Mouse (Mus musculus): ENCODE data around the gene Casc3. TPM values are rescaled to one million over a fixed set of nuclear protein-coding genes. Genes with fewer than 3 reads are reported as not detected.
"Not testable (repeated sequence)": the region's sequence is repeated elsewhere in the genome, so short reads cannot be mapped to it uniquely, and the experiment has no call there.

Gene Casc3
- polyA plus RNA-seq, 1 experiment from 2014 or later = 21.3 TPM

DNA sequence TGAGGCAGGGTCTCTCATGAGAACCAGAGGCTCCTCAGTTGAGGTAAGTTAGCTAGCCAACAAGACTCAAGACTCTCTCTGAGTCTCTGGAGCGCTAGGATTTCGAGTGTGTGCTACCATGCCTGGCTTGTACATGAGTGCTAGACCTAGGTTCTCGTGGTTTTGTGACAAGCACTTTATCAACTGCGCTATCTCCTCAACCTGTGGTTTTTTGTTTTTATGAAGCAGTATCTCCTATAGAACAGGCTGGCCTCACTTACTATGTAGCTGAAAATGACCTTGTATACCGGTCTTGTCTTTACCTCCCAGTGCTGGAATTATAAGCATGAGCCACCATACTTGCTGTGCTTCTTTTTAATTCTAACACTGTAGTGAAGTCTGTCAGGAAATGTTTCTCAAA, 16.3 kb downstream of the Casc3 start:
- no peak overlapping the region for H3K27ac ChIP-seq
- no peaks in the 10 kb centered on the region for H3K9me3 ChIP-seq (replicated peaks)
- no peaks in the 10 kb centered on the region for H3K4me1 ChIP-seq (replicated peaks)
- no peak overlapping the region for H3K4me3 ChIP-seq
- no peak for ATAC-seq (replicated peaks; ENCODE audit: insufficient number of reproducible peaks, insufficient read depth, low FRiP score, low read depth)
- 88% methylated on average over 5 of the region's 5 CpGs for WGBS
- H3K27me3 ChIP-seq = no peaks in the 10 kb centered on the region
- no peak overlapping the region for H3K9ac ChIP-seq
- no peak overlapping the region for H3K4me2 ChIP-seq
- H3K36me3 ChIP-seq = peaks cover 73% of the 10 kb centered on the region

DNA sequence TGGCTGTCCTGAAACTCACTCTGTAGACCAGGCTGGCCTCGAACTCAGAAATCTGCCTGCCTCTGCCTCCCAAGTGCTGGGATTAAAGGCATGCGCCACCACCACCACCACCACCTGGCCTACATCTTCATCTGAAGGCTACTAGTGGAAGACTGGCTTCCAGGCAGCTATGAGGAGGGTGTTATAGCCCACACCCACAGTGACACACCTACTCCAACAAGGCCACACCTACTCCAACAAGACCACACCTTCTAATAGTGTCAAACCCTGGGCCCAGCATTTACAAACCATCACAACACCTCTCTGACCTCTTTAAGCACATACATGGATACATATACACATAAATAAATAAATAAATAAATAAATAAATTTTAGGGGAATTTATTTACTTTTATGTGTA, 21.4 kb downstream of the Casc3 start:
- H3K27ac ChIP-seq; H3K9ac ChIP-seq; H3K4me2 ChIP-seq; H3K4me3 ChIP-seq; H3K27me3 ChIP-seq; ATAC-seq (replicated peaks; ENCODE audit: insufficient number of reproducible peaks, insufficient read depth, low FRiP score, low read depth); H3K9me3 ChIP-seq (replicated peaks); H3K4me1 ChIP-seq (replicated peaks): not testable (repeated sequence)
- WGBS = 100% methylated on average over 2 of the region's 2 CpGs
- H3K36me3 ChIP-seq = peaks cover 81% of the 10 kb centered on the region

DNA sequence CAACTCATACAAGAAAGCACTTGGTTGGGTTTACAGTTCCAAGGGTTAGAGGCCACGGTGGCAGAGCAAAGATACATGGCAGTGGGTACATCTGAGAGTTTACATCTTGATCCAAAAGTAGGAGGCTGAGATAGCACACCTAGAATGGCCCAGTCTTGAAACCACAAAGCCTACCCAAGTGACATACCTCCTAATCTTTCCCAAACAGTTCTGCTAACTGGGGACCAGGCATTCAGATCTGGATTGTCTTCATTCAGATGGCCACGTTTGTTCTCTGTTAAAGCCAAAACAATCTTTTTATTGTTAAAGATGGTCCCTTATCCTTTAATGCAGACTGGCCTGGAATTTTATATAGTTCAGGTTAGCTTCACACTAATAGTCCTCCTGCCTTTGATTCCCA, 23.2 kb downstream of the Casc3 start:
- H3K27me3 ChIP-seq = no peaks in the 10 kb centered on the region
- no peak overlapping the region for H3K27ac ChIP-seq
- no peak overlapping the region for H3K4me3 ChIP-seq
- H3K4me2 ChIP-seq = no peak overlapping the region
- peaks cover 86% of the 10 kb centered on the region for H3K36me3 ChIP-seq
- 84% methylated on average over 2 of the region's 2 CpGs for WGBS
- H3K9me3 ChIP-seq (replicated peaks) = no peaks in the 10 kb centered on the region
- ATAC-seq (replicated peaks; ENCODE audit: insufficient number of reproducible peaks, insufficient read depth, low FRiP score, low read depth) = no peak
- H3K9ac ChIP-seq = no peak overlapping the region
- H3K4me1 ChIP-seq (replicated peaks) = no peaks in the 10 kb centered on the region

DNA sequence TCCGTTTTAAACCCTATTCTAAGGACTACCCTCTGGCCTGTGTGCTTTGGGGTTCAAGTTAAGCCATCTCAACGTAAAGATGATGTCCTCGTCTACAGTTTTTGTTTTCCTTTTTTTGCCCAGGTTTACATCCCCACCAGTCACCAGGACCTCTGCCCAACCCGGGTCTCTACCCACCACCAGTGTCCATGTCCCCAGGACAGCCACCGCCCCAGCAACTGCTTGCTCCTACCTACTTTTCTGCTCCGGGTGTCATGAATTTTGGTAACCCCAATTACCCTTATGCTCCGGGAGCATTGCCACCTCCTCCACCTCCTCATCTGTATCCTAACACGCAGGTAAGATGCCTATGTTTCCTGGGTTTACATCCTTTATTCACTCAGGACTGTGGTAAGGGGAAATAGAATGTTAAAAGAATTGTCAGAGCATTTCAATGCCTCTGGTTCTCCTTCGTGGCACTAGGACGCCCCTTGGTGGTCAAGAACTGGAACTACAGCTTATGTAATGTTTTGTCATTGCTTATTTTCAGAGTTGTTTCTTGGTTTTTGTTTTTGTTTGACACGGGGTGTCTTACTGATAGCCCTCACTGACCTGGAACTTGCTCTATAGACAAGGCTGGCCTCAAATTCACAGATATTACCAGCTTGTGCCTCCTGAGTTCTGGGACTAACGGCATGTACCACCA, 24.5 kb downstream of the Casc3 start:
- Histone ChIP-seq H3K9me3 (replicated peaks) (no peaks in the 10 kb centered on the region), H3K4me3 (no peak overlapping the region), H3K9ac (no peak overlapping the region), H3K4me1 (replicated peaks) (no peaks in the 10 kb centered on the region), H3K4me2 (no peak overlapping the region), H3K27ac (no peak overlapping the region), H3K27me3 (no peaks in the 10 kb centered on the region), H3K36me3 (peaks cover 87% of the 10 kb centered on the region)
- 70% methylated on average over 12 of the region's 12 CpGs for WGBS
- ATAC-seq (replicated peaks; ENCODE audit: insufficient number of reproducible peaks, insufficient read depth, low FRiP score, low read depth) = no peak

DNA sequence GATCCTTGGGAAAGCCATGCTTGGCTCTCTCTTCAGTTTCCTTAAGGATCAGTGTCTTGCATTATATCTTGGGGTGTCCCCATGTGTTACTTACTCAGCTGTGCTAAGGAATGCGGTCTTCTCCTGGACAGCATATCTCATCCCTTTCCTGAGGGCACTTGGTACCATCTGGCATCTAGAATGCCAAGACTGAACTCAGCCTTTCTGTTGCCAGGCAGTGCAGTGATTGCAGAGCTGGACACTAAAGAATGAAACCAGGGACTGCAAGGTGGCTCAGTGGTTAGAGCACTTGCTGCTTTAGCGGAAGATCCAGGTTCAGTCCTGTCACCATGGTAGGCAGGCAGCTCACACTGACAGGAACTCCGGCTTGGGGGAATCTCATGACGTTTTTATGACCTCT, 25.2 kb downstream of the Casc3 start:
- 70% methylated on average over 4 of the region's 4 CpGs for WGBS
- no peaks in the 10 kb centered on the region for H3K9me3 ChIP-seq (replicated peaks)
- H3K4me1 ChIP-seq (replicated peaks) = no peaks in the 10 kb centered on the region
- peaks cover 89% of the 10 kb centered on the region for H3K36me3 ChIP-seq
- H3K9ac ChIP-seq = no peak overlapping the region
- H3K27me3 ChIP-seq = no peaks in the 10 kb centered on the region
- H3K27ac ChIP-seq = no peak overlapping the region
- H3K4me3 ChIP-seq = no peak overlapping the region
- no peak overlapping the region for H3K4me2 ChIP-seq
- ATAC-seq (replicated peaks; ENCODE audit: insufficient number of reproducible peaks, insufficient read depth, low FRiP score, low read depth) = no peak

DNA sequence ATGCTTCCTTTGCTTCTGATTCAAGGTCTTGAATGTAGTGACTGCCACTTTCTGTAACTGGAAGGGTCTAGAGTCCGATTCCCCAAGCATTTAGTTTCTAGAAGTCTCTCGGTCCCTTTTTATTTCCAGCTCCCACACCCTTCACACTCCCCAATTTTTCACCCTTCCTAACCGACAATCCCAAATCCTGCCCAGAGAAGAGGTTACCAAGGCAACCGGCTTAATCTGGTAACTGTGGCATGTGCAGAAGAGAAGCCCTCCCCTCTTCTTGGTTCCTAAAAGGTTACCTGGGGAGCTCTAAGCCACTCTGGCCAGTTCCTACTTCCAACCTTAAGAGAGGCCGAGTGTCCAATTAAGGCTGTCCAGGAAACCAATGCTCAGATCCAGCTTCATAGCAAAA, 30.6 kb downstream of the Casc3 start:
- ATAC-seq (replicated peaks; ENCODE audit: insufficient number of reproducible peaks, insufficient read depth, low FRiP score, low read depth) = no peak
- no peak overlapping the region for H3K4me2 ChIP-seq
- peaks cover 25% of the 10 kb centered on the region for H3K27me3 ChIP-seq
- 54% methylated on average over 5 of the region's 5 CpGs for WGBS
- H3K4me1 ChIP-seq (replicated peaks) = peaks cover 31% of the 10 kb centered on the region
- no peak overlapping the region for H3K9ac ChIP-seq
- no peaks in the 10 kb centered on the region for H3K9me3 ChIP-seq (replicated peaks)
- H3K4me3 ChIP-seq = no peak overlapping the region
- H3K27ac ChIP-seq = no peak overlapping the region
- peaks cover 44% of the 10 kb centered on the region for H3K36me3 ChIP-seq

DNA sequence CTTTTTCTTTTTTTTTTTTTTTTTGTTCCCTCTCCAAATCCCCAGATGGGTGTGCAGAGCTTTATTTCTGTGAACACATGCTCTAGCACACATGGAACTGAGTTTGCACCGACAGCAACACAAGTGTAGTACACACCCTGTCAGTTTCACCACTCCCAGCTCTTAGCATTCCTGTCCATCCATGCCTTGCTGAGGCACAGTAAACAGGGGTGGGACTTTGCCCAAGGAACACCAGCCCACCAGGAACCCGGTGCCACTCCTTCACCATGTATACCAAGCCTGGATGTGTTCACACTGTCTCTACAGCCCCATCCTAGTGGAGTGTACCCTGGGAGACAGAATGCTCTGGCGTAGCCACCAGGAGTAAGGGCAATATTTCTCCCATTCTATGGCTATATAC, 31.0 kb downstream of the Casc3 start:
- Histone ChIP-seq H3K27me3 (peaks cover 25% of the 10 kb centered on the region), H3K4me3 (no peak overlapping the region), H3K4me2 (no peak overlapping the region), H3K9me3 (replicated peaks) (no peaks in the 10 kb centered on the region), H3K27ac (no peak overlapping the region), H3K9ac (no peak overlapping the region), H3K36me3 (peaks cover 40% of the 10 kb centered on the region), H3K4me1 (replicated peaks) (peaks cover 31% of the 10 kb centered on the region)
- 55% methylated on average over 3 of the region's 3 CpGs for WGBS
- ATAC-seq (replicated peaks; ENCODE audit: insufficient number of reproducible peaks, insufficient read depth, low FRiP score, low read depth) = no peak

DNA sequence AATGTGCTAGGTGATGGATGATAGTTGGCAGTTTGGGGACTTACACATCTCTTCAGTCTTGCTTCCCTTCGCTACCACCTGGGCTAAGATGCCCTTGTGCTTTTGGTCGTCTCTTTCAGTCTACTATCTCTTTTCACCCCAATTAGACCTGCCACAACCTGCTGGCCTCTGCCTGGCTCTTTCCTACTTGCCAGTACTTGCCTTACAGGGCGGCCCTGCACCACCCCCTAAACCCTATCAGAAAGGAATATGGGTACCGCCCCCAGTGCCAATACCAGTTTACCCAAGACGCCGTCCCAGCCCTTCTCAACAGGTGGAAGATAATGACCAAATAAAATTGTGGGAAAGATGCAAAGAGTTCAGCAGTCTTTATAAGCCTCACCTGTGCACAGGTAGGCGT, 31.4 kb downstream of the Casc3 start:
- 0 out of 2 replicates have a peak overlapping the region, but pooled peaks have one; percentile 81 for H3K9ac ChIP-seq
- peaks cover 25% of the 10 kb centered on the region for H3K27me3 ChIP-seq
- WGBS = 32% methylated on average over 7 of the region's 7 CpGs
- peaks cover 36% of the 10 kb centered on the region for H3K36me3 ChIP-seq
- no peak for ATAC-seq (replicated peaks; ENCODE audit: insufficient number of reproducible peaks, insufficient read depth, low FRiP score, low read depth)
- H3K27ac ChIP-seq = no peak overlapping the region
- no peaks in the 10 kb centered on the region for H3K9me3 ChIP-seq (replicated peaks)
- peaks cover 31% of the 10 kb centered on the region for H3K4me1 ChIP-seq (replicated peaks)
- H3K4me2 ChIP-seq = peak overlapping the region; percentile 100
- peak overlapping the region; percentile 80 for H3K4me3 ChIP-seq

DNA sequence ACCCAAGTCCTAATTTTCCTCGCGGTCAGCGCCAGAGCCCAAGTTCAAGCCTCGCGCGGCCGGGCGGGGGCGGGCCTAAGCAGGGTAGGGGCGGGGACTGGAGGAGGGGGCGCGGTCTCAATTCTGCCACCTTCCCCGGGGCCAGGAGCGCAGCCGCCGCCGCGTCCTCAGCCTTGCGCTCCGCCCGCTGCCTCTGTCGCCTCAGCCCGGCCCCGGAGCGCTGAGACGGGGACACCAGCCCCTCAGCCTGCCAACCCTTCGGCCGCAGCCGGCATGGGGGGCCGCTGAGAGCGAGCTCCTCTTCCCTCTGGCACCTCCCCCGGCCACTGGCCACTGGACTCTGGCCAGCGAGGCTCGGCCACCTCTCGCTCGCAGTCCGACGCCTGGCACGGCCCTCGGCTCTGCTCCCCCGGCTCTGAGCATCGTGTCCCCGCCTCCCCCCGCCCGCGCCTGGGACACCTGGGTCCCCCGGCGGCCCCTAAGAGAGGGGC, 32.0 kb downstream of the Casc3 start, which contains the start of gene Rapgefl1:
Gene Rapgefl1 (plus strand): TSS at position 135 of the 491 bp plus-strand sequence.
- WGBS = under 1% methylated on average over 47 of the region's 48 CpGs
- 0 out of 2 replicates have a peak within 1 kb of the TSS, but pooled peaks have one; percentile 36 for H3K27ac ChIP-seq
- peak within 1 kb of the TSS; percentile 81 for H3K9ac ChIP-seq
- peaks cover 25% of the 10 kb centered on the region for H3K27me3 ChIP-seq
- peak within 1 kb of the TSS; percentile 100 for H3K4me2 ChIP-seq
- peaks cover 30% of the 10 kb centered on the region for H3K36me3 ChIP-seq
- H3K4me1 ChIP-seq (replicated peaks) = peaks cover 31% of the 10 kb centered on the region
- peak within 1 kb of the TSS; percentile 80 for H3K4me3 ChIP-seq
- H3K9me3 ChIP-seq (replicated peaks) = no peaks in the 10 kb centered on the region
- ATAC-seq (replicated peaks; ENCODE audit: insufficient number of reproducible peaks, insufficient read depth, low FRiP score, low read depth) = peak; percentile 88

DNA sequence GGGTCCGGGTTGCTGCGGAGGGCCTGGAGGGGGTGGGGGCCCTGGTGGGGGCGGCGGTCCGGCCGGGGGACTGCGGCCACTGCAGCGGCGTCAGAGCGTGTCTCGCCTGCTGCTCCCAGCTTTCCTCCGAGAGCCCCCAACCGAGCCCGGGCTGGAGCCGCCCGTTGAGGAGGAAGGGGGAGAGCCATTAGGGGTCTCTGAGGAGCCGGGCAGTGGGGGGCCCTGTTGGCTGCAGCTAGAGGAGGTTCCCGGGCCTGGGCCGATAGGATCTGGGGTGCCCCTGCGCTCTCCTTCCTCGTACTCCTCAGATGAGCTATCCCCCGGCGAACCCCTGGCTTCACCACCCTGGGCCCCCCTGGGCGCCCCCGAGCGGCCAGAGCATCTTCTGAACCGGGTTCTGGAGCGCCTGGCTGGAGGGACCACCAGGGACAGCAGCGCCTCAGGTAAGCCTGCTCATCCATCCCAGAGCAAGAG, 32.6 kb downstream of the Casc3 start:
- WGBS = 4% methylated on average over 28 of the region's 29 CpGs
- Histone ChIP-seq H3K9me3 (replicated peaks) (no peaks in the 10 kb centered on the region), H3K27ac (no peak overlapping the region), H3K27me3 (peaks cover 25% of the 10 kb centered on the region), H3K36me3 (peaks cover 24% of the 10 kb centered on the region), H3K9ac (peak overlapping the region; percentile 81), H3K4me1 (replicated peaks) (peaks cover 31% of the 10 kb centered on the region), H3K4me3 (peak overlapping the region; percentile 80), H3K4me2 (peak overlapping the region; percentile 100)
- peak; percentile 20 for ATAC-seq (replicated peaks; ENCODE audit: insufficient number of reproducible peaks, insufficient read depth, low FRiP score, low read depth)

DNA sequence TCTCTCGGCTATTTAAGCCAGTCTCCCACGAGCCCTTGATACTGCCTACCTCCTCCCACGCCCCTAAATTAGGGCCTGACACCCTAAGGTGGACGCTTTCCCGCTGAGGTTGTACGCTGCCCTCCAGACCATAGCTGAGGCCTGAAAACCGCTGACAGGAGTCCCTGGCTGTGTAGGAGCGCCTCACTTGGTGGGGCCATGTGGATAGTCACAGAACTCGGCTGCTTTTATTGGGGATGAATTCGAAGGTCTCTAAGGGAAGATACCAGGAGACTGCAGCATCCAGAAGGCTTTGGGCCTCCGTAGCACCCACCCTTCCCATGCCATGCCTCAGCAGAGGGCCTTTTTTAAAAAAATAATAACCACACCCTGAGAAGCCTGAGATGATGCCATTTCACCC, 33.2 kb downstream of the Casc3 start:
- ATAC-seq (replicated peaks; ENCODE audit: insufficient number of reproducible peaks, insufficient read depth, low FRiP score, low read depth) = no peak
- H3K4me1 ChIP-seq (replicated peaks) = peaks cover 31% of the 10 kb centered on the region
- H3K27ac ChIP-seq = no peak overlapping the region
- H3K9me3 ChIP-seq (replicated peaks) = no peaks in the 10 kb centered on the region
- peaks cover 18% of the 10 kb centered on the region for H3K36me3 ChIP-seq
- H3K27me3 ChIP-seq = peaks cover 25% of the 10 kb centered on the region
- H3K4me3 ChIP-seq = no peak overlapping the region
- WGBS = 55% methylated on average over 11 of the region's 11 CpGs
- H3K9ac ChIP-seq = no peak overlapping the region
- peak overlapping the region; percentile 100; the same call in 1 of the 2 replicates for H3K4me2 ChIP-seq

DNA sequence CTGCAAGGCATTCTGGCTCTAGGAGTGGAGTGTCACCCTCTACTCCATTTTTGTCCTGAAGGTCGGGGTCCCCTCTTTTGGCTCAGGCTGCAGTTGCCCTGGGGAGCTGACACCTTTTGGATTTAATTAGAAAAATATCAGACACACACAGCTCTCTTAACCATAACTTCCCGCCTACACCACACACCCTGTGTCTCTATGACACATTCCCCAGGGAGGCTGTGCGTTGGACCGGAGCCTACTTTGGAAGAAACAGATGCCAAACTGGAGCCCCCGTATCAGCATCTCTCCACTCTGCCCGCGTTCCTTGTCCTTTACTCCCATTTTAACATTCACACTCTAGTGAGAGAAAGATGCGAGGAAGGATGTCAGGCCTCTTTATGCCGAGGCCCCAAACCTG, 33.8 kb downstream of the Casc3 start:
- WGBS = 57% methylated on average over 9 of the region's 9 CpGs
- no peak overlapping the region for H3K4me3 ChIP-seq
- peaks cover 25% of the 10 kb centered on the region for H3K27me3 ChIP-seq
- peaks cover 12% of the 10 kb centered on the region; the same call in 1 of the 2 replicates for H3K36me3 ChIP-seq
- H3K9me3 ChIP-seq (replicated peaks) = no peaks in the 10 kb centered on the region
- no peak overlapping the region for H3K27ac ChIP-seq
- no peak overlapping the region for H3K9ac ChIP-seq
- H3K4me1 ChIP-seq (replicated peaks) = peaks cover 31% of the 10 kb centered on the region
- no peak overlapping the region for H3K4me2 ChIP-seq
- no peak for ATAC-seq (replicated peaks; ENCODE audit: insufficient number of reproducible peaks, insufficient read depth, low FRiP score, low read depth)

All from heart, embryonic 15.5 days (tissue).